Mouse (Mus musculus): Measurements from ENCODE around the gene Rnls. TPM values are rescaled to one million over a fixed set of nuclear protein-coding genes. Genes with fewer than 3 reads are reported as not detected.
"Not testable (repeated sequence)": the region's sequence is repeated elsewhere in the genome, so short reads cannot be mapped to it uniquely, and the experiment has no call there.

Rnls gene
- 10 to 100 TPM; 11.6 to 13.7 TPM for total RNA-seq (2021)

DNA sequence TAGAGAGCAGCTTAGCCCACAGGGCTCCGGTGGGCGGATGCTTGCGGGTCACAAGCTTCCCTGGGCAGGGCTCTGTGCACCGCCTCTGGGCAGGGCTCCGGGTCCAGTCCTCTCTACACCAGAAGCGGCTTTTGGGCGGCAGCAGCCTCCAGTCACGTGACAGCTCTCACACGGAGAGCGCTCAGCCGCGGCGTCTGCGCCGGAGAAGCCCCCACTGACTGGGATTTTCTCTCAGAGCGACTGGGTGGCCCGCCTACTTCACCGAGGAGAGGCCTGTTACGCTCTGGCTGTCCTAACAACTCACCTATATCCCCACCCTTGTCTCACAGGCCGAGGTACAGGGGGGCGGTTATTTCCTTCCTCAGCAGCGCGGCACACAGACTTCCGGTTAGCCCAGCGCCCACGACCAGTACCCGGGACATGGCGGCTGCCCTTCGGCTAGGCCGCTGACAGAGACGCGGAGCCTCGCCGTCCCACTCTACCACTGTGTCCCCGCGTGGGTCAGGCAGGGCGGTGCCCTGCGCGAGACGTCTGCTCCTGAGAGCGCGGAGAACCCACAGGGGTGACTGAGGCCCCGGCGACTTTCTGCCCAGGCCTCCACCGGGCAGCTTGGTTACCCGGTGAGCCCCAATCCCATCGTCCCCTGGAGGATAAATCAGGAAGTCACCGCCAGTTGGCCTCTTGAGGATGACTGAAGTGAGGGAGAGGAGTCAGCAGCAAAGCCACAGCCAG is at the start of gene Rnls:
TSS of gene Rnls (minus strand) at position 645 of the 732 bp plus-strand sequence.
- DNase-seq = peak; percentile 89

DNA sequence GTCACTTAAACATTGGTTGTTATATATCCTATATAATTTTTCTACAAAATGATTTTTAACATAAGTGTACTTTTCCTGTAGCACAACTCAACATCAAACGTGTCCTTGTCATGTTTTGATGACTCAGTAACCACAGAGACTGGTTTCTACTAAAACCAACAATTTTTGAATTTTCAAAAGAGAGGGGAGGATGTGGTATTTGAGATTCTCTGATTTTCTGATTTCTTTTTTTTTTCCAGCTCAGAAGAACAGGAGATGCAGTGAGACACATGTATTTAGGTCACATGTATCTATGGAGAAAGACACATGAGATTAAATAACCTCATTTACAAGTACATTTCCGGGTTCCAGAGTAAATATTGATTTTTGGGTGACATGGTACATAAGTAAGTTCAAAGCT is 37.4 kb upstream of the Rnls start:
- DNase-seq = no peak

DNA sequence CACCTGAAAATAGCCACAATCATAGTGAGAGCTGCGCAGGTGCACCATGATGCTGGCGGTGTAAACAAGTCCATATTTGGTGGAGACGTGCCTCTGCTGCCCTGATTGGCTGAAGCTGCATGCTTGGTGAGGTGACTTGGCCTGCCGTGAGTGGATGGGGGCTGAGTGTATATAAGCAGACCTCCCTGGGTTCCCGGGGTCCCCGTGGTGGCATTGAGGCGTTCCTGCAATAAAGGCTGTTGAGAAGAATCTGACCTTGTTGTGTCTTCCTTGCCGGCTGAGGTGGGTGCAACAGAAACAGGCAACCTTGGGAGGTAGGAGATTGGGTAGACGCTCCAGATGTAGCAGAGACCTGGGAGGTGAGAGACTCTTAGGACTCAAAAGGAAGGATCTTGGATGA is 27.3 kb upstream of the Rnls start:
- DNase-seq = not testable (repeated sequence)

DNA sequence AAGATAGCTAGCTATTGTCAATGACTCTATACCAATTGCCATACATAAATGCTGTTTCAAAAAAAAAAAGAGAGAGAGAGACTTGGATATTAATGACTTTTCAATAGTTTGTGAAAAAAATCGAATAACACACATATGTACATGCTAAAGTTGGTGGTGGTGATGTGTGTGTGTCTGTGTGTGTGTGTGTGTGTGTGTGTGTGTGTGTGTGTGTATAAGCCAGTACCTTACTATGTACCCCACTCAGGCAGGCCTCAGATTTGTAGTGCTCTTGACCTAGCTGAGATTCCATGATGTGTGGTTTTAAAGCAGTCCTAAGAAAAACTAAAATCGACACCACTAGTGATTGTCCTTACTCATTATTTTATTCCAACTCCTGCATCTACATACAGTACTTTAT is 11.3 kb downstream of the Rnls start:
- no peak for DNase-seq

DNA sequence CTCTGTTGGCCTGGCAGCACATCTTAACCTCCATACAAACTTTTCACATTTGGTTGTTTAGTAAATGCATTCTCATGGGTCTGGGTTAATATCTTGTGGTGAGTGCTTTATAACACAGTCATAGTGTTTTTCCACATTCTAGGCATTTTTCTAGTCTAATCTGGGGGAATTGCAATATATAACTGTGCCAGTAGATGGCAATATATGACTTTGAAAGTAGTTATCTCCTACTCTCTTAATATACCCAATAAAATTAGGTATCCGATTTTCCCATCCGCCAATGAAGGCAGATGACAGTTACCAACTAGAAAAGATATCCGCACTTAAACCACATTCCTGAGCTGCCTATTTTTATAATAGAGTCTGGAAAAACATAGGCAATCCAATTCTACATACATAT is 11.7 kb downstream of the Rnls start:
- no peak for DNase-seq

DNA sequence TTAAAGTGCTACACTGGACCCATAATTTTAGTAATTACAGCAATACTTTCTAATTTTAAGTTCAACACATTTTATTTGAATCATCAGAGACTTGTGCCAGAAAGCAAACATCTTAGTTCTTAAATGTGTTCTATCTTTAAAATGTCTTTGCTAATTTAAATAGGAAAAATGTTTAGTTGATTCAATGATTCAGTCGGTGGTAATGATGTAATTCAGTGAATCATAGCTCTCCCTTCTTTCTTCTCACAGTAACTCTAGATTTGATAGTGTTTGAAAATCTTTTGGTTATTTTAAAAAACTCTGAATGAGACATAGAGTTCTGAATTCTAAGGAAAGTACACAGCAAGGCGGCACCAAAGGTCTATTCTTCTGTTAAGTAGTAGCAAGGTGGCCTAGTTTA is 23.3 kb downstream of the Rnls start:
- DNase-seq = no peak

DNA sequence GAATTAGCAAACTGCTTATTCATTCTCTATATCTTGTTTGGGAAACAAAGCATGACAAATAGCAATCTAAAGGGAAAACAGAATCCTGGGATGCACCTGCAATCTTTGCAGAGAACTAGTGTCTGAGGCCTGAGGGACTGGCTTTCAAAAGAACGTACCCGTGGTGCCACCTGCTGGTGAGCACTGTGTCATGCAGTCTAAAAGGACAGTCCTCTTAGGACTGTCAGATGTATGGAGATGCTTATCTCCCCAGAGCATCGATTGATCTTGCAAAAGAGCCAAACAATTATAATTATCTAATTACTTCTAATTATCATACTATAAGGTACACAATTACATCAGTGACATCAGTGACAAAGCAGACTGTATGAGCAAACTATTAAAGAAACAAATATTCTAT is 25.4 kb downstream of the Rnls start:
- DNase-seq = peak; percentile 69

DNA sequence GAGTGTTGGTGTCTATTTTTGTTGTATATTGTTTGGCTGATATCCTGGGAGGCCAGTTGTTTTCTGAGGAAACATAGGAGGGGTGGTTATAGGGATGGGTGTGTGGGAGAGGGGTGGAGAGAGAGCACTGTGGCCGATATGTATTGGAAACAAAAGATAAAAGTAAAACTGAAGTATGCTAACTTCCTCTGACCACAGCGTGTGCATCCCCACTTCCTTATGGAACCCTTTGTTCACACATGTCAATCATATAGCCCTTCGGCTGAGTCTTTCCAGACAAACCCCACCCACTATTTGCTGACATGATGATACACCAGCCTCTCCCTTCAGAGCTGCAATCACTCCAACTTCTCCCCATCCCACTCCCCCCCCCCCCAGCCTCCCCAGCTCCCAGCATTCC is 35.1 kb downstream of the Rnls start:
- DNase-seq = no peak

DNA sequence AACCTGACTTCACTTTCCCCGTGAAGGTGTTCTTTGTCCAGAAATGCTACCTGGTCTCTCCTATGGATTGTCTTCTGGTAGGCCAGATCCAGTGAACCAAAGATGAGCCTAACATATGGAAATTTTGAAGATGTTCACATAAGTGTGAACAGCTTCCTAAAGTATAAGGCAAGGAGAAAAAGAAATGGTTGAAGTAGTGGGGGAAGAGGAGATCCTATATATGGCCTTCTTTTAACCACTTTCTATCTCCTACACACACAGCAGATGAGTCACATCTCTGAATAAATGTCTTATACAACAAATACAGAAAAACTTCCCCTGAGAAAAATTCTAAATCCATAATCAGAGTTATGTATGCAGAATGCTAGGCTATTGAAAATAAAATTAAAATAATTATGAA is 52.0 kb downstream of the Rnls start:
- no peak for DNase-seq

DNA sequence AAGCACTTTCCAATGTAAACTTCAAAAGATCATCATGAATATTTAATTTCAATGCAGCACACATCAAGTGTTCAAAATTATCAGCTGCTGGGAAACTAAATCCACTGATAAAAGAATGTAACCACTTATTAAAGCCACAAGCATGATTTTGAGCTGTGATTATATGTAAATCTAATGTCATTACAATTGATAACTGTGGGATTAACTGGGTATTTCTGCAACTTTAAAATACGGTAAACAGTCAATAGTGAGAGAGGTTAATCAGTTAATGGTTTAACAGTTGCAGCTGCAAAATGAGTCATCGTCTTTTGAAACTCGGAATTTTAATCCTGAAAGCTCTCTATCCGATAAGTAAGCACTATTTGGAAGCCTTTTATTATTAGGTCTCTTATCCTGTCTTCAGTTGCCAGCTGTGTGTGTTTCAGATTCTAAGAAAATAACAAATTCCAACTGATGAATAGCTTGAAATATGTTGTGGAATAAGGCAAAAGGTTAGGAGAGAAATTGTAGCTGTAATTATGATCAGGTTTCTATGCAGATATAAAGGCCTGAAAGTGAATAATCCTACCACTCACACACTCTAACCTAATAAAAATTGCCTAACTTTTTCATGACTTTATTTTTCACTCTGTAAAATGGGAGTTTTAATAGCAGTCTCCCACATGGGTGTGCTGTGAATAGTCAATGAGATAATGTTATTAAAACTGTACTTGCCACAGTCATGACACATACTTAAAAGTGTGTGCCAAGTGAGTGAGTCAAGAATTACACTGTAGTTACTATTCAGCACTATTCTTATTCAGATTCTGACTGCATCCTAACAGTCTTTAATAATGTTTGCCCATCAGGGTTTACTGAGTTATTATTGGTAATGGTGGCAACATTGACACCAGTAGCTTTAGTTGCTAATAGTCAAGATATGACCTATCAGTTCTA is 65.1 kb downstream of the Rnls start:
- DNase-seq = no peak

DNA sequence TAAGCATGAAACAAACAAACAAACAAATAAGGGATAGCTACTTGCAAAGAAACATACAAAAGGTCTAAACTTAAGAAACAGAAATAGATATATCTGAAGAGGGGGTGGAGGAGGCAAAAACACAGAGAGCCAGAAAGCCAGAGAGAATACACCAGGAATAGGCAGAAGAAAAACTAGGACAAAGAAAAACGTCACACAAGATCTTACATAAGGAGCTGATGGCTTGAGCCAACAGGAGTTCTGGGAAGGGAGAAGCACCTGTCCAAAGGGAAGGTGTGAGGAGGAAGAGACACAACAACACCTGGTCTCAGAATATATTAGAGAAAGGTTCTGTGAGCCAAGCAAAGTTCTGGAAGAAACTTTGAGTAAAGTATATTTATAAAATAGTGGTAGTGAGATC is 73.3 kb downstream of the Rnls start:
- no peak for DNase-seq

DNA sequence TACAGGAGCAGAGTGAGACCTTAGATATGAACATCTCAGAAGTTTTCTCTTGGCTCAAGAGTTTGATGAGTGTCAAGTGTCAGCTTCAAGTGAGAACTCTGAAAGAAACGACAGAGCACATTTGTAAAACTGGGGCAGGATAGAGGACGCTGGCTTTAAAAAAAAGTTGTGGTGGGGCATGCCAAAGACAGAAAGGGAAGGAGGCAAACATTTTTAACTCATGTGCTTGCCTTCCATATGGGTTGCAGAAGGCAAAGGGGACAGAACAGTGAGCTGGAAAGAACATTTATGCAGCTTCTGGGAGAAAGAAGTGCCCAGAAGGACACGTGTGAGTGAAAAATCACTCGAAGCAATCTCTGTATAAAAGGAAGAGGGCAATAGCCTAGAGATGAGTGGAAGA is 75.0 kb downstream of the Rnls start:
- DNase-seq = no peak

DNA sequence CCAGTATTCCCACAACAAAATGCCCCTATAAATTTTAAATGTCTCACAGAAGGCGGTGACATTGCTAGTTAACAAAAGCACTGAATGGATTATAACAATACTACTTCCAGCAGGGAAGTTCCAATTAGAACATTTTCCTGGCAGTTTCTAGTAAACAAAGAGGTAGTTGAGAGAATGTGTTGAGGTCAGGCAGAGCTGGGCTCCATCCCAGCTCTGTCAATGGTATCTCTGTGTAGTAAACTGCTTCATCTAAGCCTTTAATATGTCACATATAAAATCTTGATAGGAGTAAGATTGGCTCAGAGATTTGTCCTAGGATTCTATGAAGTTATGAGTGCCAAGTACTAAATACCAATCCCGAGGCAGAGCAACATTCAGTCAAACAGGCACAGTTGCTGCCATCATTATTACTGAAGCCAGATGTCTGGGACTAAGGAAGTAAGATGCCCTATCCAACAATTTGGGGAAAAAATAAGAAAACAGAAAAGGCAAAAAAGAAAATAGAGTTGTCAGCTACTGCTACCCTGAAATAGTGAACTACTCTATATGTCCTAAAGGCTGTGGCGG is 92.3 kb downstream of the Rnls start:
- no peak for DNase-seq

DNA sequence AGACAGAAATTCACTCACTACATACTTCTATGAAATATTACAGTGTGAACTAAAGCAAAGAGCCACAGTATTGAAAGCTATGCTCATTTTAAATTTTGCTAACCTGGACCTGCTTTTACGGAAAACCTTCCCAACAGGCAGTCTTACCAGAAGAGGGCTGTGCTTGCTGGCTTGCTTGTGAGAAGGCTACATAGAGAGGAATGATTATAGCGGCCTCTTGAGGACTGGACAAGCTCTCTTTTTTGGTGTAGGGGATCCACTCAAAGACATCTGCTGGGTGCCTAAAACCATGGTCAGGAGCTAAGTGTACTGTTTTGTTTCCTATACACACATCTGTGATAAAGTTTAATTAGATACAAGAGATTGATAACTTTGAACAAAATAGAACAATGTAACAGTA is 95.8 kb downstream of the Rnls start:
- no peak for DNase-seq

DNA sequence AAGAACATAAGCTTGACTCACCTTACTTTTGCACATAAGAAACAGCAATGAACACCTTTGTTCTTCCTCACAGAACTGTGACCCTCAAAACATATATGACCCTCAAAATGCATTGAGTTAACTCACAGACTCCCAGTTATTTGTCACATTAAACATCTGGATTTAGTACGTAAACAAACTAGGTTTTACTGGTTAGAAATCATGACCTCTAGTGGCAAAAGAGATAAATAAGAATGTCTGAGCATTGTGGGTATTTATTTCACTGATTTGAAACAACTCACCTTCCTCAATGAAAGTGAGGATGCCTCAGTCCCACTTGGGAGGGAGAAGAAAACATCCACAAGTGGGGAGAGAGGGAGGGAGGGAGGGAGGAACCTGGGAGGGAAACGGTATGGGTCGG is 109.1 kb downstream of the Rnls start:
- no peak for DNase-seq

DNA sequence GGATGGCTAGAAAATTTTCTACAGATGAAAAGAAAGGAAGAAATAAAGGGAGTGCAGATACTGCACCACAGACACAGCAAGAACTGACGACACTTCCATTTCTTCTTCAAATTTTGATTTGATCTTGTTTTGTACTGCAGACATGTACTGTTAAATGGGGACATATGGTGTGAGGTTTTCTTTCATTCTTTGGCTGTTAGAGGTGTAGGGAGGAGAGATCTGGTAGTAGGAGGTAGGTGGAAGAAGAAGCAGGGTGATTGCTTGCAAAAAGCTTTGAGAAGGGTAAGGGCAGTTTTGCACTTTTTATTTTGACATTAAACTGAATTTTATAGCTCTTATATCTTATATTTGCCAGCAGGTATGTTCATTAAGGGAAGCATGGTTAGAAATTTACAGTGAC is 115.7 kb downstream of the Rnls start:
- no peak for DNase-seq

DNA sequence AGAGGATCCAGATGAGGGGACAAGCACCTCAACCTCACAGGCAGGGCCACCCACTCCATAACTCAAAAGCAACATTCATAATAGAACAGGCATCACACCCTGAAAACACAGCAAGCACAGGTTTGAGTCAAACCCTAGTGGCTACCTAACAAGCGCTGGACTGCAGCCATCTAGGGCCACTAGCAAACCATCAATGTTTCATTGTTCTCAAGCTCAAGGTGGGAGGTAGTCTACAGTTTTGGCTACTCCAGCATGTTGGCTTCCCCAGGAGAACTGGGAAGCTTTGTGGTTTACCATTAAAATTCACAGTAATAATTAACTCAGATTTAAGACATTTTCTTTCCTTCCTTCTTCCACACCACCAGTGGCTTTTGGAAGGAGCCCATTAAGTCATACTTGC is 118.4 kb downstream of the Rnls start:
- DNase-seq = no peak

DNA sequence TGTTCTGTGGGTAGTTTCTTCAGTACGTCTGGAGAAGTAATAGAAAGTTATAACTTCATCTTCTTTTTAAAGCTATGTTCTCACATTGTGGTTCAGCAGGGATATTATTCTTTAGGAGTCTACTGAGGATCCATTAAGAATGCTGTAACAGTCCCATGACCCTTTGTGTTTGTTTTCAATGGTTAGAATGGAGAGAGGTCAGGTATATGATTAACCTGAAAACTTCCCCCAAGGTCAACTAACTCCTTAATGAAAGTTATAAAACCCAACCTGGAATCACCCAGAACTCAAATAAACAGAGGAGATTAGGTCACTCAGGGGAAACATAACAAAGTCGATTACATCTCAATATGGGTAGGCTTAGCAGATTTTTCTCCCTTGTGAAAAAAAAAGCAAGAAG is 120.5 kb downstream of the Rnls start:
- DNase-seq = no peak

DNA sequence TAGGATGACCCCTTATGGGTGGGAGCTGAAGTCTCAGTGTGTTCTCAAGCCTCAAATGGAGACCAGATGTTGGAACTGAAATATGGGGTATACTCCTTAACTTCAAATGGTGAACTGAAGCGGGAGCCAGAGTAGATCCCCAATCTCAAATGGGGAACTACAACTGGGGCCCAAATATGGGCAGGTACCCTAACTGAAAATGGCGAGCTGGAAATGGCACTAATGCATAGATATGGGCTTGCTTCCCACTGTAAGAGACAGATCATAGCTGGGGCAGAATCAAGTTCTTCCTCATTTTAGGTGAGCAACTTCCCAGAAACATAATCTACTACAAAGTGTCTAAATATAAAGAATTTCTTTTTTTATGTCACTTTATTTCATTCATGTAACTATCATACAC is 121.9 kb downstream of the Rnls start:
- DNase-seq = no peak

DNA sequence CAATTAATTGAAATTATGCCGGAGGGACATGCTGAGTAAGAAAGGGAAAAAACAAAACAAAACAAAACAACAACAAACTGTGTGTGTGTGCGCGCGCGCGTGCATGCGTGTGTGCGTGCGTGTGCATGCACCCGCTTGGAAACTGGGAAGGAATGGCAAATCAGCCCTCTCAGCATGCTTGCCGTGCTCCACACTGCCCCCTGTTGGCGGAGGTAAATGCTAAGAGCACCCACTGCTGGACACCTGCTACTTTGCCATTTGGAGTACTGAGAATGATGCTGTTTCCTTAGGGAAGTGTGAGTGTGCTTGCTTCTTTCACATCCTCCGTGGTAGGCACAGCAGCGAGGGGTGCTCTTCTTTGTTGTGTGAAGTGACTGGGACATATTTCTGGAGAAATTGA is 124.1 kb downstream of the Rnls start:
- DNase-seq = peak; percentile 21

DNA sequence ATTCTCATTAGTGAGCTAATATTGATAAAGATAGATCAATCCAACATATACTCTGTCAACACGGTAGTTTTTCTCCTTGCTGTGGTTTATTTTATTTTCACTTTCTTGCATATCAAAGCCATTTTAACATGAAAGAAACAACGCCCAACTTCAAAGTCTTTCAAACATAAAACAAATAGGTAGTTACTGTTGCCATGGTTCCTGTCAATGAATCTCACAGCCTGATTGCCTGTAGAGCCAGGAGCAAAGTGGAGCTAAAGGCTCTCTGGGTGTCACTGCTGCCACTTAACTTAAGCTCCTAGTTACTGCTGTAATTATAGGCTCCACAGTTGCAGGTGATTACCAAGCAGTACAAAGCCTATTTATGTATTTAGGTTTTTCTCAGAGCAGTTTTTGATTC is 126.8 kb downstream of the Rnls start:
- no peak for DNase-seq

DNA sequence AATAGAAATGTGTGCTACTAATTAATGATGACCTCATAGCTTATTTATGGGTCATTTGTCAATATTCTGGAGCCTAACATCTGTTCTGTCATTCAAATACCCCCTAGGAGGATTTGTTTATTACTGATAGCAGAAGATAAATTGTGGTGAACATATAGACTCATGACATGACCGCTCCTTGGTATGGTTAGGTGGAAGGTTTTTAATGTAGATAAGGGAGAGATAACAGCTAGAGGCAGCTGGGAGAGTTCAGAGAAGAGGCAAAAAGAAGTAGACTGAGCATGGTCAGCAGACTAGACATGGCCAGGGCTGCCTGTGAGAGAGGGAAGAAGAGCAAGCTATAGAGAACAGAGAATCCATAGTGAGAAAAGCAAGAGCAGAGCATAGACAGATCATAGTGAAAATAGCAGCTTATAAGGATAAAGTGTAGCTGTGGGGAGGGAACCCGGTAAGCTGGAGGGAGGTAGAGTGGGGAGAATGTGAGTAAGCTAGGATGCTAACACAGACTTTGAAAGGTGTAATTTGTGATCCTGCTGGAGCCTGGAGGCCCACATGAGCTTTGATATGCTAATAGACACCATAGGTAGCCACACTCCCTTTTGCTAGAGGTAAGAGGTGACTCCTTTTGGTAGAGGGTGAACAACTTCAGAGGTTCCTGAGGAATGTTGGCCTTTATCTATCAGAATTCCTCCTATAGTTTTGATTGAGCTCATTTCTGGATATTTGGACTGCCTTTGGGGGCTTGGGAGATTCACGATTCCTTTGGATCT is 127.7 kb downstream of the Rnls start:
- DNase-seq = no peak

DNA sequence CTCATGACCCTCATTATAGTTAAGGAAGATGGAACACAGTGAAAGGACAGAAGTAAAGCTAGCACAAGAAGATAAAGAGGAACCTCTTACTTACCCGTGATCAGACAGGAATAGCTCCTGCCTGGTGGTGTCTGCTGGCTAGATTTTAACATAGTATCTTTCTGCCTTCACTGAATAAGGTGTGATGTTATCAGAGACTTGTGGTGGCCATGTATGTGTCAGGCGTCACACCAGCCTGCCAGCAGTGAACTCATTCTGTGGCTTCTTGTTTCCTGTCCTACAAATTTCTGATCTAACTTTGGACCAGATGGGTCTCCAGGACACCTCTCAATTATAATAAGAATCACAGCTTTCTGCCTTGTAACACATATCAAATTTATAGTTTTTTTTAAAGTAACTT is 129.7 kb downstream of the Rnls start:
- DNase-seq = no peak

Measured in heart, postnatal 4 days (tissue).